Mouse (Mus musculus) stomach, embryonic 14.5 days (tissue): ENCODE data around the gene Gm6401. TPM values are rescaled to one million over a fixed set of nuclear protein-coding genes. Genes with fewer than 3 reads are reported as not detected.
"Not testable (repeated sequence)": the region's sequence is repeated elsewhere in the genome, so short reads cannot be mapped to it uniquely, and the experiment has no call there.

Experiments used
- ATAC-seq: fragments of 200-750 bp; cut with Nextera tagmentation; 2 replicates; pipeline ENCODE4 v1.8.0; 2017; ENCODE audit warnings: low read depth, moderate TSS enrichment; ENCODE audit not compliant: insufficient number of reproducible peaks, insufficient read depth, low FRiP score
- H3K27ac ChIP-seq: fragments of 300-500 bp; sonication (generic); 2 replicates; pipeline ENCODE4 v1.5.1; 2014; ENCODE audit warnings: mild to moderate bottlenecking, low read length, moderate library complexity, mixed read lengths
- H3K27me3 ChIP-seq: fragments of 300-500 bp; sonication (generic); 2 replicates; pipeline ENCODE4 v1.6.1; 2014; ENCODE audit warnings: low read length, control low read depth, mixed read lengths; ENCODE audit not compliant: control insufficient read depth, insufficient read depth
- H3K36me3 ChIP-seq: fragments of 300-500 bp; sonication (generic); 2 replicates; pipeline ENCODE4 v1.6.1; 2014; ENCODE audit warnings: mild to moderate bottlenecking, control low read depth, low read length, moderate library complexity, mixed read lengths; ENCODE audit not compliant: control insufficient read depth, insufficient read depth
- H3K4me1 ChIP-seq: fragments of 300-500 bp; sonication (generic); 2 replicates; pipeline ENCODE4 v1.6.1; 2014; ENCODE audit warnings: low read length, control low read depth, mixed read lengths; ENCODE audit not compliant: control insufficient read depth, insufficient read depth
- H3K4me2 ChIP-seq: fragments of 300-500 bp; sonication (generic); replicated peaks from 2 replicates; pipeline ENCODE4 v1.6.1; 2014; ENCODE audit warnings: low read depth, low read length, control low read depth
- H3K4me3 ChIP-seq: fragments of 300-500 bp; sonication (generic); 2 replicates; pipeline ENCODE4 v1.5.1; 2014; ENCODE audit warnings: low read depth, low read length, control low read depth
- H3K9ac ChIP-seq: fragments of 300-500 bp; sonication (generic); replicated peaks from 2 replicates; pipeline ENCODE4 v1.6.1; 2014; ENCODE audit warnings: low read depth, mild to moderate bottlenecking, control low read depth, low read length, moderate library complexity, mixed read lengths
- H3K9me3 ChIP-seq: fragments of 300-500 bp; sonication (generic); 2 replicates; pipeline ENCODE4 v1.6.1; 2016; ENCODE audit warnings: low read depth, low read length, control low read depth; ENCODE audit not compliant: control insufficient read depth
- WGBS: fragments of 180-500 bp; shearing (Covaris S2); extraction: QIAGEN DNeasy Blood & Tissue Kit; methylation state at CpG from one replicate; pipeline ENCODE4 v1.1.7; 2014; 5-methylcytosine and 5-hydroxymethylcytosine counted together
- polyA plus RNA-seq: library from polyadenylated mRNA; unstranded; fragments of >200 nt; fragmentation: Nextera tagmentation; extraction: Ambion mirVana; gene quantifications from 2 replicates; pipeline ENCODE4 v1.2.1, GENCODE M21; 2014

Gm6401 gene
- not detected in 2 replicates for polyA plus RNA-seq

DNA sequence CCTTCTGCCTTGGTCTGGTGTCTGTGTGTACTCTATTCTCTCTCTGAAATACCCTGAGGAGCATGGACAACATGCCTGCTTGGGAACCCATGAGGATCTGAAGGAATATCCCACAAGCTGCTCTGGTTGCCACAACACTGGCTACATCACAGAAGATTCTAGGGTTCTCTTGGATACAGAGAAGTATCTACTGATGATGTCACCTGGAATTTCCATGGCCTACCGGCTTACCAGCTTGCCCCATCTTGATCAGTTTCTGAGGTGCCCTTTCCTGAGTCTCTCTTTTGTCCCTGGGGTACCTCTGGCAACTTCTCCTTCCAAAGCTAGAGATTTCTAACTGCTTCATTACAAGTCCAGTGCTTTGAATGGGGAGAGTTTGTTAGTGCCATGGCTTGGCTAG lies at the start of gene Gm6401:
Gm6401 (minus strand) TSS at position 101 of the 400 bp plus-strand sequence.
- not testable (repeated sequence) for ATAC-seq, H3K9me3 ChIP-seq, H3K27ac ChIP-seq, H3K4me3 ChIP-seq, H3K4me1 ChIP-seq, H3K4me2 ChIP-seq, H3K36me3 ChIP-seq, H3K9ac ChIP-seq, H3K27me3 ChIP-seq
- WGBS: 88% methylated on average over 1 of the region's 1 CpGs

DNA sequence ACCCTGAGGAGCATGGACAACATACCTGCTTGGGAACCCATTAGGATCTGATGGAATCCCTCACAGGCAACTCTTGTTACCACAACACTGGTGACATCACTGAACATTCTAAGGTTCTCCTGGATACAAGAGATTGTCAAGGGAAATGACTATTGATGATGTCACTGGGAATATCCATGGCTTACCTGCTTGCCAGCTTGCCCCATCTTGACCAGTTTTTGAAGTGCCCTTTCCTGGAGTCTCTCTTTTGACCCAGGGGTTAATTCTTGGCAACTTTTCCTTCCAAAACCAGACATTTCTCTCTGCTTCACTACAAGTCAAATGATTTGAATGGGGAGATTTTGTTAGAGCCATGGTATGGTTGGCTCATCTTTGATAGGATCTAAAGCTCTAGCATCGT lies 15.5 kb upstream of the Gm6401 start, which contains the start of gene Gm3543:
Gm3543 (minus strand) TSS at position 101 of the 400 bp plus-strand sequence.
- H3K9me3 ChIP-seq, H3K4me3 ChIP-seq, H3K9ac ChIP-seq, ATAC-seq, H3K4me2 ChIP-seq, H3K4me1 ChIP-seq, H3K36me3 ChIP-seq, H3K27ac ChIP-seq, H3K27me3 ChIP-seq: not testable (repeated sequence)
- no CpG with 5 or more reads among the region's 1 CpGs for WGBS

GRCm38 (mm10) chr14:41968596-41968995 lies 869 bp upstream of the Gm6401 start:
- not testable (repeated sequence) for H3K27me3 ChIP-seq, H3K9me3 ChIP-seq, H3K4me3 ChIP-seq, ATAC-seq, H3K27ac ChIP-seq, H3K36me3 ChIP-seq, H3K4me2 ChIP-seq, H3K9ac ChIP-seq, H3K4me1 ChIP-seq
- 64% methylated on average over 3 of the region's 3 CpGs for WGBS

DNA sequence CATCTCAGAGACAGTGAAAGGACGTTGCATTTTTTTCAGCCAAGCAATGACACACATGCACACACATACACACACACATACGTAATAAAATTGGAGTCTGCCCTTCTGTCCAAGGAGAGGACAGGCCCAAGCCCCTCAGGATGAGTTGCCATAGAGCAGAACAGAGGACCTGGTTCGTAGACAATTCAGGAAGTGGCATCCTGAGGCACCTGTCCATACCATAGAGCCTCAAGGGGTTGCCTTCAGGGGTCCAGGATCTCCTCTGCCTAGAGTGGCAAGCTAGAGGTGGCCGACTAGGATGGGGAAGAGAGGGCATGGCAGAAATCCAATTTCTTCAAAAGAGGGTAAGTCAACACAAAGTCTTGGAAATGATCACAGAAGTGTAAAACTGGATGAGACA lies 3.6 kb downstream of the Gm6401 start:
- H3K4me3 ChIP-seq, ATAC-seq, H3K36me3 ChIP-seq, H3K9me3 ChIP-seq, H3K4me2 ChIP-seq, H3K27me3 ChIP-seq, H3K9ac ChIP-seq, H3K4me1 ChIP-seq, H3K27ac ChIP-seq: not testable (repeated sequence)
- 67% methylated on average over 4 of the region's 4 CpGs for WGBS

- H3K27ac ChIP-seq, H3K36me3 ChIP-seq, H3K4me1 ChIP-seq, H3K9ac ChIP-seq, H3K4me2 ChIP-seq, H3K9me3 ChIP-seq, H3K27me3 ChIP-seq, H3K4me3 ChIP-seq, ATAC-seq: not testable (repeated sequence)
- 75% methylated on average over 1 of the region's 2 CpGs for WGBS
These were observed 24.0 kb downstream of the Gm6401 start, which contains the start of gene 1700024B05Rik for GRCm38 (mm10) chr14:41943695-41944094. TSS of gene 1700024B05Rik (plus strand) at chr14:41943995.

DNA sequence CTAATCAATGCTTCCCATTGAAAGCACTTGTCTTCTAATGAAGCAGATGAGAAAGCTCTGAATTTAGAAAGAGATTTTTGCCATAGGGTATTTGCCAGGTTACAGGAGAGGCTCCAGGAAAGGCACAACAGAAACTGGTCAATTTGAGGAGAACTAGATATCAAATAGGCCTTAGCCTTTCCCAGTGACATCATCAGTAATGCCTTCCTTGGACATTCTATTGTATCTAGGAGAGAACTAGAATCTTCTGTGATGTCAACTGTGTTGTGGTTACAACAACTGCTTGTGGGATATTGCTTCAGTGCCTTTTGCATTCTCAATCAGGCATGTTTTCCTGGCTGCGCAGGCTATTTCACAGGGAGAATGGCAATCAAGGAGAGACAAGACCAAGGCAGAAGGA lies 43.1 kb downstream of the Gm6401 start, which contains the start of gene 1700049E17Rik1:
1700049E17Rik1 (plus strand) TSS at position 301 of the 400 bp plus-strand sequence.
- H3K9me3 ChIP-seq, H3K27me3 ChIP-seq, ATAC-seq, H3K4me3 ChIP-seq, H3K4me1 ChIP-seq, H3K36me3 ChIP-seq, H3K9ac ChIP-seq, H3K4me2 ChIP-seq, H3K27ac ChIP-seq: not testable (repeated sequence)
- WGBS: no CpG with 5 or more reads among the region's 1 CpGs

Other genes starting within 250 kb of the Gm6401 start
- not detected in 2 replicates for gene Gm7929, start 217.3 kb downstream of the Gm6401 start, polyA plus RNA-seq
- not detected in 2 replicates for gene Gm47189, start 195.5 kb downstream of the Gm6401 start, polyA plus RNA-seq
- gene Gm7980, start 60.6 kb downstream of the Gm6401 start, polyA plus RNA-seq: not detected in 2 replicates
- gene 1700049E17Rik1, start 43.0 kb downstream of the Gm6401 start, polyA plus RNA-seq: not detected in 2 replicates
- gene 1700024B05Rik, start 23.9 kb downstream of the Gm6401 start, polyA plus RNA-seq: not detected in 2 replicates
- gene Gm3543, start 15.4 kb upstream of the Gm6401 start, polyA plus RNA-seq: not detected in 2 replicates
- gene Gm7951, start 149.4 kb upstream of the Gm6401 start, polyA plus RNA-seq: not detected in 2 replicates
- gene Gm17027, start 194.7 kb upstream of the Gm6401 start, polyA plus RNA-seq: not detected in 2 replicates
- not detected in 2 replicates for gene Gm3573, start 222.9 kb upstream of the Gm6401 start, polyA plus RNA-seq